Mouse (Mus musculus) Muller cell, postnatal 12 days (primary cell): ENCODE data around the gene Lrrc73.
A peak's percentile ranks its signal among the peaks of the same experiment; 100 is the strongest.

Experiments
- DNase-seq: peaks from one replicate; pipeline ENCODE4 v3.0.0-alpha.2; 2015; ENCODE audit errors: inconsistent ontology term

Lrrc73 gene

DNA sequence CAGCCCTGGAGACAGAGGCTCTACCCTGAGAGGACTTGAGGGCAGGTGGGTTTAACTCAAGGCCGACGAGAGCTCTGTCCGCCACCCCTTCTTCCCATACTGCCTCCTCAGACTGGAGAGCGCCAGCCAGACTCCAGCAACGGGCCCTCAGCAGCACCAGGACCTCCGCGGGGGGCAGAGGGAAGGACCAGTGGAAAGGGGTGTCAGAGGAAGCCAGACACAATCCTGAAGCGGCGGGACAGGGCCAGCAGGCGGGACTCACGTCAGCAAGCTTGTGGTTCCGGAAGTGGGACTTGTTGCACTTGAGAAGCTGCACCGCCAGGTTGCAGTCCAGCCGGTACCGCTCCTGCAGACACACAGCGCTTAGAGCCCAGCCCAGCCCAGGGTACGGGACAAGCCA lies 6.3 kb downstream of the Lrrc73 start:
- DNase-seq: no peak

DNA sequence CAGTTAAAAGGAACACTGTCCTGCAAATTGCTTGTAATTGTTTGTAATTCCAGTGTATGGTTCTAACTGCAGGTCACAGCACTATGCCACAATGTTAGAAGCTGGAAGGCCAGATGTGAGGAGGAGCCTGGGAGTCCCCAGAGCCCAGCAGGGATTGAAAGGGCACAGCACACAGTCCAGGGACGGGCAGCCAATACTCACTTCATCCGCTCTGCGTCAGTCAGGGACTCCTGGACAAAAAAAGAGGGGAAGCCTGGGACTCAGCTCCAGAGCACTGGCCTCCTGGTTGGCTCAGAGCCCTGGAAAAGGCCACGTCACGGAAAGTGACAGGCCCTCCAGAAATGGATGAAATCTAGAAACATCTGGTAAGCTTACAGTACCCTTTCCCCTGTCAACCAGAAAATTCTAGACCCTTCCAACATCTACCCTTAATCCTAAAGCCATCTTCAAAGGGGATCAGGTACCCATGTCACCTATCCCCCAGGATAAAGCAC lies 8.9 kb downstream of the Lrrc73 start:
- no peak for DNase-seq

GRCm38 (mm10) chr17:46265502-46265901 lies 12.2 kb downstream of the Lrrc73 start:
- DNase-seq: no peak

DNA sequence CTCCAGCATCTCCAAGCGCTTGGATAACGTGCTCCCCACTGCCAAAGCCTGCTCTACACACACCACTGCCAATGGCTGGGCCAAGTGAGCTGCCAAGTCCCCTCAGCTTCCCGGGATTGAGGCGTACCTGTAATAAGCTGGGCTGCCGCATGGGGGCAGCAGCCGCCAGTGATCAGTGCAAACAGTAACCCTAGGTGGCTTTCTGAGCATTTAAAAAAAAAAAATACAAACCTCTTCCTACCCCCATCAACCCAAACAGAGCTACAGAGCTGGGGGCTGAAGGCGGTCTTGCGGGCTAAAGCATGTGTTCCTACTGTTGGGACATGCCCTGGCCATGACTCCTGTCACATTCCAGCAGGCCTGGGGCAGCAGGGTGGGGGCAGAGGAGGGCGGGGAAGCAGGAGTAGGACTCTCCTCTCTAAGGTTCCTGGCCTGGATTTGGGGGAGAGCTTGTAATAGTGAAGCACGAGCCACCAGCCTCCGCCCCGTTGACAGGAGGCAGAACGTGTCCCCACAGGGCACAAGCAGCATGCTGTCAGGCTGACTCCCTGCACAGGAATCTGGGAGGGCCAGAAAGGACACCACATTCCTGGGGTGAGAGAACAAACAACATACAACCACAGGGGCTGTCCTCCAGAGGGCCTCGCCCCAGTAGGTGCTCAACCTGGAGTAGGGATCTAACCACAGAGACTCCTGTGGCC lies 12.7 kb downstream of the Lrrc73 start:
- peak; percentile 89 for DNase-seq

GRCm38 (mm10) chr17:46266986-46267385 lies 13.7 kb downstream of the Lrrc73 start:
- no peak for DNase-seq

- no peak for DNase-seq
These were observed 14.2 kb downstream of the Lrrc73 start for GRCm38 (mm10) chr17:46267511-46267910.

DNA sequence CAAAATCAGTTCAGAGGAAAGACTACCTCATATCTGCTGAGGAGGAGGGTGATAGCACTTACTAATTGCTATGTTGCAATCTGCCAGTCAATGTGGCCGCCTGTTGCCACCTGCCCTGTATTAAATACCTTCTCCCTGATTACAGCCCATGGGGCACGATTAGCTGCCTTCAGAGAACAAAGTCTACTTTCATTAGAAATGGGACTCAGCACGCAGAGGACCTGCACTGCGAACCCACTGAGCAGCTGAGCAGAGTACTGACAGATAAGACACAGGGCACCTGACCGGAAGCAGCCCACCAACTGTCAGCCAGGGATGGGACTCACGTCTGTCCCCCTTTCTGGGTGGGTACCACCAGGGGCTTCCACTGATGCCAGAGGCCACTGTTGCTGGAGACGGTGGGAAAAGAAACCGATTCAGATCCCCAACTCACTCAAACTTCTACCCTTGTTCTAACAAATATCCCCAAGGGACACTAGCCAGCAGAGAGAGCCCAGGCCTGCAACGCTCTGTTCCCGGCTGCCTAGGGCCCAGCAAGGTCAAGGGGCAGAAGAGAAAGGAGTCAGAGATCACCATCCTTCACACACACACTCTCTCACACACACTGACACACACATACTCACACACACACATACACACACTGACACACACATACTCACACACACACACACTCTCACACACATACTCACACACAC lies 14.8 kb downstream of the Lrrc73 start:
- peak; percentile 74 for DNase-seq

DNA sequence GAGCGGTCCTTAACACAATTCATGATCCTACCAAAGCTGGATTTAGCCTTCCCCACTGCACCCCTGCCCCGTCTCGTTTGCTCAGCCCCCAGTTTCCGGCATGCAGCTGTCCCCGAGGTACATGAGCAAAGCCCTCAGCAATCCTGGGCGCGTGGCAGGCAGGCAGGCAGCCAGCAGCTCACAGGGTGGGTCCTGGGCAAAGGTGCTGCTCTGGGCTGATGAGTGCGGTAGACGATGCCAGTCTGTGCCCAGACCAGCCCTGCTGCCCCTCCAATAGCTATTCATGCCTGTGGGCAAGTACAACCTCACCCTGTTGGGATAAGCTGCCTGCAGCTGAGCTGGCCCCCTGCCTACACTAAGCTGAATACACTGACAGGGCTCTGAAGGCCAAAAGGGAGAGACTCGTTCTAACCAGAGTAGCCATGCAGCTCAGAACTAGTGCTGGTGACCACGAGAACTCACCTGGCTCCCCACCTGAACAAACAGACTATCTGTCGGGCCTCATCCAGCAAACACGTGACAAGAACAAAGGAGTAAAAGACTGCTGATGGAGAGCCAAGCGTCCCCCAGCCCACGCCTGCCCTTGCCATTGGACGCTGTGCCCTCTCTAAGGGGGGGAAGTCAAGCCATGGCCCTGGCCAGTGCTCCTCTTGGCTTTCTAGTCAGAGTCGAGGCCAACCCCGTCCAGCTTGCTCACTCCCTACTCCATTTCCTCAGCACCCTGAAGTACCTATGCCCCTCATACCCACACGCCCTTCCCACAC lies 16.6 kb downstream of the Lrrc73 start:
- DNase-seq: peak; percentile 70

GRCm38 (mm10) chr17:46272058-46272457 lies 18.7 kb downstream of the Lrrc73 start:
- DNase-seq: peak; percentile 59

DNA sequence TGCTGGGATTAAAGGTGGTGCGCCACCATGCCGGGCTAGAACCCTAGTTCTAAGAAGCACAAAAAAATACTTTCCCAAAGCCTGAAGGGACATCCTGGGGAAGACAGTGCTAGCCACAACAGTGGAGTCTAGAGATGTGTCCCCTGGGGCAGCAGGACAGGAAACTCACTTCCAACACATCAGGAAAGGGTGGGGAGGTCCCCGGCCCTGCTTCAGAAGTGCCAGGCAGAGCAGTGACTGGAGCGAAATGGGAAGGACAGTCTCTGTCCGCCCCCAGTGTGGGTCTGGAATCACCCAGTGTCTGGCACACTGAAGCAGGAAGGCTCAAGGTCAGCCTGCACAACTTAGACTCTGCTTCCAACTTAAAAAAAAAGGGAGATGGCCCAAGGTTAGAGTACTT lies 19.3 kb downstream of the Lrrc73 start:
- no peak for DNase-seq

GRCm38 (mm10) chr17:46273803-46274236 lies 20.5 kb downstream of the Lrrc73 start:
- DNase-seq: peak; percentile 95

DNA sequence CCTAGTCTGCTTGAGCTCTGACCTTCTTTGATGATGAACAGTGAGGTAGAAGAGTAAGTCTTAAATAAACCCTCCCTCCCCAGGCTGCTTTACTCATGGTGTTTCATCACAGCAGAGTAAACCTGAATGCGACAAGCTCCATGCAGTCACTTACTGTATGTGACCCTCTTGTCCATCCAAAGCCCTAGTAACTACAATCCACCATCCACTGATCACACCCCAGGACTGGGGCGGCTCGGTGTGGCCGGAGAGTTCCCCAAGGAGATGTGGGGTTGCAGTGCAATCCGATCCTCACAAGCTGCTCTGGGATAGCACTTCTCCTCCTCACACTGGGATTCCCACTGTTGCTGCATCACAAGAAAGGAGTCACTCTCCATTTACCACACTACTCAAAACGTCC lies 21.1 kb downstream of the Lrrc73 start:
- DNase-seq: no peak

GRCm38 (mm10) chr17:46275034-46275433 lies 21.7 kb downstream of the Lrrc73 start:
- no peak for DNase-seq

DNA sequence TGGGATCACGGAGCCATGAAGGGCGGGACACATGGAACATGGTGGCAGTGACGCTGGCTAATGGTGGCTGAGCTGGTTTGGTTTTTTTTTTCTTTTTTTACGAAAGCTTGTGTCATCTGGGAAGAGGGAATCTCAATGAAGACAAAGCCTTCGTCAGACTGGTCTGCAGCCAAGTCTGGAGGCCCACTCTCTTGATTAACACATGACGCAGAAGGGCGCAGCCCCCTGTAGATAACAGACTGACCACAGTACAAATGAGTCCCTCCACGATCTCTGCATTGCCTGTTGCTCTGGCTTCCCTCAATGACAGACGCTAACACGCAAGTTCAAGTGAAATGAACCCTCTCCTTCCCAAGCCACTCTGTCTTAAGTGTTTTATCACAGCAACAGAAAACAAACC lies 22.2 kb downstream of the Lrrc73 start:
- no peak for DNase-seq

DNA sequence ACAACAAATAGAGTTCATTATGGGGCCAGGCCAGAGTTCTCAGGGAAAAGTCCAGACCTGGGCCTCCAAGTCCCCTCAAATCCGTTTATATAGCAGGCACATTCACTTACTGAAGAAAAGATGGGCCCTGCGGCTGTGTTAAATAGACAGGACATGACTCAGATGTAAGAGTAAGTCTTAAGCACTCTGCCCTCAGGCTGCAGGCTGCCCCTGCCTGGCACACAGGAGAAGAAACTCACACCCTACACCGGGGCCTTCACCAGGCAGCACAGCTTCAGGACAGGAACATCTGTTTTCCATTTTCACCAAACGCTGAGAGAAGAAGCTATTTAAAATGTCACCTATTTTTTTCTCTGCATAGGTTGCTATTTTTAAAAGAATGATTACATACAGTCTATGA lies 24.3 kb downstream of the Lrrc73 start:
- DNase-seq: no peak

DNA sequence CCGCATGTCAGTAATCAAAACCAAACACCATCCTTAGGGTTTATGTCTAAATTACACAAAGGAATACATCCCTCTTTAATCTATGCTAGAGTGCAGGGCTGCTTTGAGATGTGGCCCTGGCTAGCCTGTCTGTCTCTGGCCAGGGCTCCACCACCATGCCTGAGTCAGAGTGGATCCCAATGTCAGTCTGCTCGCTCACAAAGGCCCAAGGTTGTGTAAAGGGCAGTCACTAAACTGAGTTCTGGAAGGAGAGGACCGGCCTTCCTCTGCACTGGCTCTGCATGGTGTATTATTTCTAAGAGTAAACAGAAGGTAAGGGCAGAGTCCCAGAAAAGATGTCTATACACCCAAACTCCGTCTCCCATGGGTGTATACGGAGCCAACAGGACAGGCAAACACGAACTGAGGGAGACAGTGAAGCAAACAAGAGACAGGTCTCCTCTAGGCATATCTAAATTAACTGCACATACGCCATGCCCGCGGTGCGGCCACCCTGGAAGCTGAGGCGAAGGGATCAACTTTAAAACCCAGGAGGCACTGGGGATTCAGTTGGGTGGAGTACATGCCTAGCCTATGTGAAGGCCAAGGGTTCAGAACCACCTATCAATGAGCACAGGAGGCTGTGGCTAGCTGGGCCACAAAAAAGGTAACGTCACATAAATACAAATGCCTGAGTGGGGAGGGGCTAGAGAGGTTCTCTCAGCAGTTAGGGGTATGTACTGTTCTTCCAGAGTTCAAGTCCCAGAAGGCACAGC lies 24.9 kb downstream of the Lrrc73 start:
- no peak for DNase-seq

DNA sequence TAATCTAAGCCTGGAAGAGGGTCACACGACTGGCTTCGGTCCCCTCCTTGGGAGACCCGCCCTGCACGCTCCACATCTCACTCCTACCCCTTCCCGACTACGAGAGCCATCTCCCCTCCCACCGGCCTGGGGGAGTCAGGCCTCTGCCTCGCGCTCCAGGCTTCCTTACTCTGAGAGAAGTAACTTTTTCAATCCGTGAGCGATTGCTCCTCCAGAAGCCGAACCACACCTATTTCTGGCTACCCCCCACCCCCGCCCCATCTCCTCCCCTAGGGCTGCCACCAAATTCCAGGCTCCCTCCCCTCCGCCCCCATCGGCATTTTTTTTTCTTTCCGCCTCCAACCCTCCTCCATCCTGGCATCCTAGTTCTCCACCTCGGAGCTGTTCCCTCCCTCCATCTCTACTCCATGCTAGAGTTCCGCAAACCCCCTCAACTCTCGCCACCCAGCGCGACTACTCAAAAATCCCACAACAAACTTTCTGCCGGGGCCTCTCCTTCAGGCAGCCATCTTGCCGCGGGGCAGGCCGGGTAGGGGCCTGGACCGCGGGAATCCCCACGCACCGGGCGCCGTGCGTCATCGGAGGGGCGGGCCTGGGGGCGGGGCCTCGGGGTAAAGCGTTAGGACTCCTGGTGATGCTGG lies 29.3 kb downstream of the Lrrc73 start, which contains the start of gene Tjap1:
Gene Tjap1, minus strand, starts transcription at position 544 of the 641 bp plus-strand sequence.
- peak; percentile 96 for DNase-seq

DNA sequence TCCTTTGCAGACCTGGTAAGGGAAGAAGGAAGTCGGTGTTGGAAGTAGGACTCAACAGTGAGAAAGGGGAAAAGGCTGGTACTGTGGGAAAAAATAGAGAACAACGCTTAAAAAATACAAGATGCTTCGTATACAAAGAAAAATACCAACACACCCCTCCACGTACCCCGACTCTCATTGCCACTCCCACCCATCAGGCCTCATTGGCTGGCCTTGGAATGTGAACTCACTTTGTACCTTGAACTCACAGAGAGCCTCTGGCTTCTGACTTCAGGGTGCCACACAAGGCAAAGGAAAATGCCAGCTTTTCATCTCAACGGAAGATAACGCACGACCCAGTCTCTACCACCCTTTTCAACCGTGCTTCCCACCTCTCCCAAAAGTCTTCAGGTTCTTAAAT lies 29.8 kb downstream of the Lrrc73 start:
- no peak for DNase-seq

GRCm38 (mm10) chr17:46283911-46284310 lies 30.6 kb downstream of the Lrrc73 start:
- DNase-seq: no peak

GRCm38 (mm10) chr17:46284653-46285052 lies 31.3 kb downstream of the Lrrc73 start:
- no peak for DNase-seq

DNA sequence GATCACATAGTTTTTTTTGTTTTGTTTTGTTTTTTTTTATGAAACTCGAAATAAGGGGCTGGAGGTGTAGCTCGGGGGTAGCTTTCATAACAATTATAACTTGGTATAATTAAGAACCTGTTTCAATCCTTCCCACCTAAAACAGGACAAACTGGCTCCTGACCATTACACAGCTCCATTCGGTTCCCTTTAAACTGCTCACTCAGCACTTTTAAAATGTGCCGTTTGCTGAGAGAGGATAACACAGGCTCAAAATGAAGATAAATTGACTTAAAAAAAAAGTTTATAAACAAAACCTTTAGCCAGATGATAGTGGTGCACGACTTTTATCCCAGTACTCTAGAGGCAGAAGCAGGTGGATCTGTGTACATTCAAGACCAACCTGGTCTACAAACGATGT lies 32.1 kb downstream of the Lrrc73 start:
- no peak for DNase-seq
